Mouse (Mus musculus): ENCODE measurements around the gene Bhlhe40.

GRCm38 (mm10) chr6:108647094-108647493 lies 13.3 kb upstream of the Bhlhe40 start:
- TF ChIP-seq CTCF (IDR thresholded peaks at IDR 0.05; ENCODE audit: insufficient read depth, low read depth, low read length), result no peak
- no peak for TF ChIP-seq POLR2A (IDR thresholded peaks at IDR 0.05; ENCODE audit: insufficient read depth, low read depth, low read length)
